Mouse (Mus musculus) left cerebral cortex, adult 2 months (tissue): Measurements from ENCODE around the gene Mettl24. TPM values are rescaled to one million over a fixed set of nuclear protein-coding genes. Genes with fewer than 3 reads are reported as not detected.

ENCODE experiments used
- DNase-seq, 2 experiments: peaks; one replicate each; pipeline ENCODE4 v3.0.0; 2021 to 2022; ENCODE audit warnings: low spot score in 2 of 2, mixed read lengths in 1 of 2; ENCODE audit errors: extremely low spot score in 1 of 2
- H3K27ac ChIP-seq: fragments of 200-600 bp; 2 replicates; pipeline ENCODE4 v1.8.1; 2022
- H3K4me3 ChIP-seq: fragments of 200-600 bp; 2 replicates; pipeline ENCODE4 v1.8.1; 2022
- CTCF ChIP-seq: fragments of 200-600 bp; IDR thresholded peaks from 2 replicates; pipeline ENCODE4 v1.8.1; 2022; ENCODE audit warnings: antibody characterized with exemption, mild to moderate bottlenecking, moderate library complexity
- intact Hi-C: fragments of 180-260 bp; cut with DNase I; formaldehyde crosslinking; loops from one replicate; pipeline ENCODE4 v1.15.1; 2025
- total RNA-seq, 2 experiments: library from RNA; stranded (reverse); gene quantifications; 2 replicates each; pipeline ENCODE4 v1.2.3; 2021

Gene Mettl24
- total RNA-seq, 2 experiments from 2014 or later, result 1.6 to 2.8 TPM

DNA sequence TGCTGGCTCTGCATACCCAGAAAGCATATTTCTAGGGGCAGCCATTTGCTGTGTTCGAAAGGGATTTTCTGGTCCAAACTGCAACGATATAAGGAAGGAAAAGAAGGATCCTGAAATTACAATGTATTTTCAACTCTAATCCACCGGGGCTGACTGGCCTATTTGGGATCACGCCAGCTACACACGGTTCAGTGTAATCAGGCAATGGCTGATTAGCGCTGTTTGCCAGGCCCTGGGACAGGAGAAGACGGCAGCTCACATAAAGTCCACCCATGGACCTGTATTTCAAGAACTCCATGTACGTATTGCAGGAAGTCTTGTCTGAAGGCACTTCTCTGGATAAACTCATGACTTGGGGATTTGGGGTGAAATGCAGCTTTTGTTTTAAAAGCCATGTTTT is 174.5 kb downstream of the Mettl24 start:
- TF ChIP-seq CTCF, result no peak
- Histone ChIP-seq H3K4me3 (no peak overlapping the region), H3K27ac (no peak overlapping the region)
- DNase-seq, result no peak
- intact Hi-C loops, result no loop called here

Other genes starting within 250 kb of the Mettl24 start
- gene Slc22a16, start 112.9 kb upstream of the Mettl24 start, total RNA-seq, result not detected
- 10 to 100 TPM; 12.9 to 13.5 TPM for gene Ddo, start 53.3 kb upstream of the Mettl24 start, total RNA-seq
- gene Cdc40, start 200.0 kb downstream of the Mettl24 start, total RNA-seq, result 10 to 100 TPM; 43.6 to 46.7 TPM
- gene Wasf1, start 200.2 kb downstream of the Mettl24 start, total RNA-seq, result 100 to 1,000 TPM; 248 to 256 TPM